Mouse (Mus musculus) layer of hippocampus, postnatal 14 days (tissue): ENCODE measurements around the gene Olfr666. TPM values are rescaled to one million over a fixed set of nuclear protein-coding genes. Genes with fewer than 3 reads are reported as not detected.
"Not testable (repeated sequence)": the region's sequence is repeated elsewhere in the genome, so short reads cannot be mapped to it uniquely, and the experiment has no call there.

Source experiments
- DNase-seq, 2 experiments: peaks; one replicate each; pipeline ENCODE4 v3.0.0; 2021 to 2022; ENCODE audit warnings: low spot score in 2 of 2, mixed read lengths in 1 of 2
- long read RNA-seq, 2 experiments: library from polyadenylated mRNA; stranded (forward); transcript quantifications; one replicate each; pipeline ENCODE4 v2.0.0; 2021
- total RNA-seq, 2 experiments: library from RNA; stranded (reverse); gene quantifications; 2 replicates each; pipeline ENCODE4 v1.2.3; 2021

The Olfr666 gene
- not detected for total RNA-seq
- long read RNA-seq, experiment 1, result 0 reads
- long read RNA-seq, experiment 2, result 0 reads

DNA sequence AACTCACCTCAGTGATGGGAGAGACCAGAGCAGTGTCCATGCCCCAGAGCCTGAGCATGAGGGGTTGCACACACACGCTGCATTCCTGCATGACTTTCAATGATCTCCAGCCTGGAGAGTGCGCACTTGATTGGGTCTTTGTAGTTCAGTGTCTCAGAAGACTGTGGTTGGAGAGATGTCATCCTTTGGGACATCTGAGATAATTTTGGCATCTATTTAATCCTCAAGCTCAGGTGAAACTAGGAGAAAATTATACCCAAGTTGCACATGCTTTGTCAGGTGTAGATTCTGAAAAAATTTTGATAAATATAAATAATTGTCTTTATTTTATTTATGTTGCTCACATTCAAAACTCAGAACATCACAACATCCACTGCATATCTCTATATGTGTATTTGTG lies at the start of gene Olfr666:
TSS of gene Olfr666 (minus strand) at position 101 of the 400 bp plus-strand sequence.
- no peak for DNase-seq

GRCm38 (mm10) chr7:104933940-104934339 lies 38.2 kb upstream of the Olfr666 start, which contains the start of gene Olfr669:
Gene Olfr669, plus strand, starts transcription at chr7:104934240.
- no peak for DNase-seq

DNA sequence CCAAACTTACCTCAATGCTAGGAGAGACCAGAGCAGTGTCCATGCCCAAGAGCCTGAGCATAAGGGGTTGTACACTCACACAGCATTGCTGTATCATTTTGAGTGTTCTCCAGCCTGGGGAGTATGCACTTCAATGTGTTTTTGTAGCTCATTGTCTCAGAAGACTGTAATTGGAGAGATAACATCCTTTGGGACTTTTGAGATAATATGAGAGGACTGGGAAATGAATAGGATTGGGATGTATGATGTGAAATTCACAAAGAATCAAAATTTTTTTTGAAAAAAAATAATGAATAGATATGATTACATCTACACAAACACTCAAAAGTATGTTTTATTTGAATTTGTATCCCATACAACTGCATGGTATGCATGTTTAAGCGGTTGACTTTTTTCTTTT lies 32.2 kb upstream of the Olfr666 start, which contains the start of gene Olfr668:
TSS of gene Olfr668 (minus strand) at position 101 of the 400 bp plus-strand sequence.
- DNase-seq, result no peak

DNA sequence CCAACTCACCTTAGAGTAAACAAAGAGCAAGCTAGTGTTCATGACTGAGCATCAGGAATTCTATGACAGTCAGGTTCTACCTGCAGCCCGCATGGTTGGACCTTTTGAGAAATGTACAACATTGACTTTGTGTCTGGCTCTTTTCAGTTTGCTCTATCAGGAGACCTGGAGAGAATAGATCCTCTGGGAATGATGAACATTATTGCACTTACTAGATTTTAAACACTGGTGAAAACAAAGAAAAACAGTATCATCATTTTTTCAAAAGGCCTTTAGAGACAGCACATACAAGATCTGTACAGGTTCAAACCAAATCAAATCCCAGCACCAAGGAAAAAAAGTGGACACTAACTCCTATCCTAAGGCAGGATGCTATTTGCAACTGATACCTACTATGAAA lies 25.6 kb upstream of the Olfr666 start, which contains the start of gene Olfr667:
TSS of gene Olfr667 (minus strand) at position 101 of the 400 bp plus-strand sequence.
- DNase-seq, result no peak

- DNase-seq, result no peak
Measured at GRCm38 (mm10) chr7:104877731-104878130, 18.0 kb downstream of the Olfr666 start, which contains the start of gene Olfr665. Gene Olfr665, plus strand, starts transcription at chr7:104878031.

GRCm38 (mm10) chr7:104861381-104861780 lies 34.4 kb downstream of the Olfr666 start:
- no peak for DNase-seq

DNA sequence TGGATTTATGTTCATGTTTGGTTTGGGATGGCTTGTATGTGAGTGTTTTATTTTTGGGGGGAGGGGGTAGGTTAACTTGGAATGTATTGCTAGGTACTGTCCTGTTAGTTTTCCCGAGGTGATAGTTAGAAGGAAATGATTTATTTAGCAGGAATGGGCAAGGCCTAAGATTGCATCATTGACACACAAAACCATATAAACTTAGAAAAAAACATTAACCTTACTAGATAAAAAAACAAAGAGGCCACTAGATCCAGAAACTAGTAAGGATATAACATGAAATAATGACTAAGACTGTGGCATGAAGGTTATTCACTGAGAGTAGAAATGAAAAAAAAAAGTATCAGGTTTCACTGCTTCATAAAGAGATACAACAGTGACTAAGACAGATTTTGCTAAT lies 38.1 kb downstream of the Olfr666 start:
- no peak for DNase-seq

DNA sequence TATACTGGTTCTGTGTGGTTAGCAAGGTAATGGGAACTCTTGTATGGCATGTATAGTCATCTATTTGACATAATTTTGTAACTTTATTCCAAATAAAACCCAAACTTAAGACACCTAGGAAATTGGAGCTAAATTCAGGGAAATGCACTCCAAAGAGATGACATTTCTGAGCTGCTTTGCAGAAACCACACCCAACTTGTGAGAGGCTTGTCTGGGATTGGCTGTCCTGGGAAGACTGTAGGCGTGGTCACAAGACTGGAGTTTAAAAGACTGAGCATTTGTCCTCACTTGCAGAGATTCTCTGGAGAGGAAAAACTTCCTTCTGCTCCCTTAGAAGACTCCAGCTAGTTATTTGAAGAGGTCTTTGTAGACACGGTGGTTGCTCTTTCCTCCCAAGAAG lies 39.0 kb downstream of the Olfr666 start, which contains the start of gene Usp17la:
TSS of gene Usp17la (plus strand) at position 301 of the 400 bp plus-strand sequence.
- DNase-seq, result not testable (repeated sequence)

DNA sequence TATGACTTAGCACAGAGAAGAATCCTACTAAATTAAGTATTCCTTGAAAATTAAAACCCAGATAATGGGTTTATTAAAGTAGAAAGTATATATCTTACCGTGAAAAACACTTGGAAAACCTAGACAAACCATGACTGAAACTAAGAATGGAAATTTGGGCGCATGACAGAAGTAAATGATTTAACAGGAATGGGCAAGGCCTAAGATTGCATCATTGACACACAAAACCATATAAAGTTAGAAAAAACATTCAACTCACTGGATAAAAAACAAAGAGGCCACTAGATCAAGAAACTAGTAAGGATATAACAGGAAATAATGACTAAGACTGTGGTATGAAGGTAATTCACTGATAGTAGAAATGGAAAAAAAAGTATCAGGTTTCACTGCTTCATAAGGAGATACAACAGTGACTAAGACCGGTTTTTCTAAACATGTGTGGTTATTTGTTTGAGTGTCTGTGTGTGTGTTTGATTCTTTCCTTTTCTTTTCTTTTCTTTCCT lies 40.5 kb downstream of the Olfr666 start:
- DNase-seq, result no peak

GRCm38 (mm10) chr7:104851546-104851945 lies 44.2 kb downstream of the Olfr666 start:
- DNase-seq, result not testable (repeated sequence)

GRCm38 (mm10) chr7:104843731-104844287 lies 51.9 kb downstream of the Olfr666 start:
- DNase-seq, result no peak

- no peak for DNase-seq
Measured at GRCm38 (mm10) chr7:104842503-104842902, 53.2 kb downstream of the Olfr666 start, which contains the start of gene Usp17lb. Gene Usp17lb, minus strand, starts transcription at chr7:104842603.

Other genes starting within 250 kb of the Olfr666 start
- not detected for gene Olfr658, start 248.6 kb downstream of the Olfr666 start, total RNA-seq
- gene Olfr659, start 229.2 kb downstream of the Olfr666 start, total RNA-seq, result not detected
- not detected for gene Olfr661, start 209.5 kb downstream of the Olfr666 start, total RNA-seq
- gene Usp17le, start 118.5 kb downstream of the Olfr666 start, total RNA-seq, result not detected
- not detected for gene Usp17lb, start 53.3 kb downstream of the Olfr666 start, total RNA-seq
- gene Usp17la, start 38.9 kb downstream of the Olfr666 start, total RNA-seq, result not detected
- not detected for gene Olfr665, start 17.9 kb downstream of the Olfr666 start, total RNA-seq
- gene Olfr667, start 25.5 kb upstream of the Olfr666 start, total RNA-seq, result not detected
- gene Olfr668, start 32.1 kb upstream of the Olfr666 start, total RNA-seq, result not detected
- gene Olfr669, start 38.3 kb upstream of the Olfr666 start, total RNA-seq, result not detected
- not detected for gene Olfr670, start 66.7 kb upstream of the Olfr666 start, total RNA-seq
- gene Olfr671, start 83.2 kb upstream of the Olfr666 start, total RNA-seq, result not detected
- gene Olfr672, start 106.1 kb upstream of the Olfr666 start, total RNA-seq, result not detected
- not detected for gene Olfr675, start 132.5 kb upstream of the Olfr666 start, total RNA-seq
- gene Olfr676, start 136.7 kb upstream of the Olfr666 start, total RNA-seq, result not detected
- gene Olfr677, start 155.4 kb upstream of the Olfr666 start, total RNA-seq, result not detected
- not detected for gene Olfr678, start 168.5 kb upstream of the Olfr666 start, total RNA-seq
- gene Olfr679, start 185.3 kb upstream of the Olfr666 start, total RNA-seq, result not detected
- gene Olfr680-ps1, start 196.9 kb upstream of the Olfr666 start, total RNA-seq, result not detected
- not detected for gene Olfr681, start 220.9 kb upstream of the Olfr666 start, total RNA-seq